Mouse (Mus musculus) erythroblast, embryonic 14.5 days (primary cell): ENCODE measurements at regions not wholly inside any gene's neighbourhood (a gene's known extent, or its start where the extent isn't known, plus 50 kb on each side); places are given as distances from the start of the nearest gene placed in this dataset.
"Not testable (repeated sequence)": the region's sequence is repeated elsewhere in the genome, so short reads cannot be mapped to it uniquely, and the experiment has no call there.

Experiments used
- GATA1 ChIP-seq: IDR thresholded peaks from 2 replicates; pipeline ENCODE4 v1.6.1; 2012; ENCODE audit warnings: low read length, inconsistent platforms, mixed read lengths
- TAL1 ChIP-seq: IDR thresholded peaks from 3 replicates; pipeline ENCODE4 v1.6.1; 2012; ENCODE audit warnings: low read length, inconsistent platforms, mixed read lengths

GRCm38 (mm10) chr14:53576927-53577326 is 677.0 kb downstream of the Dad1 start:
- not testable (repeated sequence) for TF ChIP-seq GATA1, TAL1
